Mouse (Mus musculus) naive thymus-derived CD4-positive, alpha-beta T cell, adult 2 months (primary cell): ENCODE results near the gene Rtn4r.
A peak's percentile ranks its signal among the peaks of the same experiment; 100 is the strongest.

ENCODE experiments used
- DNase-seq: peaks from one replicate; pipeline ENCODE4 v3.0.0-alpha.2; 2011; ENCODE audit warnings: low read depth

Rtn4r gene

GRCm38 (mm10) chr16:18156579-18157350 lies 29.3 kb downstream of the Rtn4r start:
- DNase-seq = no peak

- DNase-seq = no peak
These were observed 31.8 kb downstream of the Rtn4r start for GRCm38 (mm10) chr16:18159255-18159654.

GRCm38 (mm10) chr16:18159778-18160177 lies 32.3 kb downstream of the Rtn4r start:
- no peak for DNase-seq

- DNase-seq = no peak
These were observed 33.1 kb downstream of the Rtn4r start for GRCm38 (mm10) chr16:18160514-18160913.

GRCm38 (mm10) chr16:18161190-18161589 lies 33.7 kb downstream of the Rtn4r start:
- no peak for DNase-seq

- DNase-seq = no peak
These were observed 37.3 kb downstream of the Rtn4r start for GRCm38 (mm10) chr16:18164642-18165238.

- DNase-seq = no peak
These were observed 39.3 kb downstream of the Rtn4r start for GRCm38 (mm10) chr16:18166613-18167190.

GRCm38 (mm10) chr16:18169156-18169555 lies 41.7 kb downstream of the Rtn4r start:
- DNase-seq = no peak

- DNase-seq = no peak
These were observed 42.3 kb downstream of the Rtn4r start for GRCm38 (mm10) chr16:18169776-18170175.

GRCm38 (mm10) chr16:18172266-18172855 lies 44.9 kb downstream of the Rtn4r start:
- DNase-seq = peak; percentile 73

- no peak for DNase-seq
These were observed 45.8 kb downstream of the Rtn4r start for GRCm38 (mm10) chr16:18173231-18173630.

- DNase-seq = no peak
These were observed 46.3 kb downstream of the Rtn4r start for GRCm38 (mm10) chr16:18173788-18174187.

- DNase-seq = no peak
These were observed 48.5 kb downstream of the Rtn4r start for GRCm38 (mm10) chr16:18175817-18176541.

- DNase-seq = no peak
These were observed 49.3 kb downstream of the Rtn4r start for GRCm38 (mm10) chr16:18176758-18177157.

GRCm38 (mm10) chr16:18179591-18179990 lies 52.1 kb downstream of the Rtn4r start:
- DNase-seq = no peak

GRCm38 (mm10) chr16:18181398-18181797 lies 54.0 kb downstream of the Rtn4r start:
- DNase-seq = no peak

GRCm38 (mm10) chr16:18182766-18183165 lies 55.3 kb downstream of the Rtn4r start:
- no peak for DNase-seq

- no peak for DNase-seq
These were observed 58.4 kb downstream of the Rtn4r start for GRCm38 (mm10) chr16:18185715-18186449.

- DNase-seq = no peak
These were observed 59.4 kb downstream of the Rtn4r start for GRCm38 (mm10) chr16:18186798-18187197.

- DNase-seq = no peak
These were observed 59.8 kb downstream of the Rtn4r start for GRCm38 (mm10) chr16:18187221-18187620.

GRCm38 (mm10) chr16:18191006-18191405 lies 63.6 kb downstream of the Rtn4r start:
- DNase-seq = no peak
